Mouse (Mus musculus): ENCODE results near the gene Uncx. TPM values are rescaled to one million over a fixed set of nuclear protein-coding genes. Genes with fewer than 3 reads are reported as not detected.

Uncx gene
- polyA plus RNA-seq, 1 experiment from 2014 or later = 0.50 TPM

DNA sequence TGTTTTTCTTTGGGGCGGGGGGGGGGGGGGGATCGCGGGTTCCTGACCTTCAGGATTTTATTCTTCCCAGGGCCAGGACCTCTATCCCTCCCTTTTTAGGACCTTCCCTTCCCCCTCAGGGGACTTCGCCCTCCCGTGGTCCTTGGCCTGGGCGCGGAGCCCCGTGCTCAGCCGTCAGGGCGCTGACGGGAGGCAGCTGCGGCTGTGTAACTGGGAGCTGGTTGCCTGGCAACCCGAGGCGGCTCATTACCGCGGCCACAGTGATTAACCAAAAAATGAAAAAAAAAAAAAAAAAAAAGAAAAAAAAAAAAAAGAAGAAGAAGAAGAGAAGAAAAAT, 15.1 kb downstream of the Uncx start:
- Histone ChIP-seq H3K36me3 (no peaks in the 10 kb centered on the region), H3K9me3 (replicated peaks) (no peaks in the 10 kb centered on the region), H3K27ac (no peak overlapping the region), H3K4me3 (peak overlapping the region; percentile 37), H3K4me1 (peaks cover 46% of the 10 kb centered on the region), H3K27me3 (ENCODE audit: low read depth, poor library complexity, severe bottlenecking) (peaks cover 99% of the 10 kb centered on the region)
- under 1% methylated on average over 16 of the region's 16 CpGs for WGBS
- DNase-seq (ENCODE audit: low spot score) = no peak

DNA sequence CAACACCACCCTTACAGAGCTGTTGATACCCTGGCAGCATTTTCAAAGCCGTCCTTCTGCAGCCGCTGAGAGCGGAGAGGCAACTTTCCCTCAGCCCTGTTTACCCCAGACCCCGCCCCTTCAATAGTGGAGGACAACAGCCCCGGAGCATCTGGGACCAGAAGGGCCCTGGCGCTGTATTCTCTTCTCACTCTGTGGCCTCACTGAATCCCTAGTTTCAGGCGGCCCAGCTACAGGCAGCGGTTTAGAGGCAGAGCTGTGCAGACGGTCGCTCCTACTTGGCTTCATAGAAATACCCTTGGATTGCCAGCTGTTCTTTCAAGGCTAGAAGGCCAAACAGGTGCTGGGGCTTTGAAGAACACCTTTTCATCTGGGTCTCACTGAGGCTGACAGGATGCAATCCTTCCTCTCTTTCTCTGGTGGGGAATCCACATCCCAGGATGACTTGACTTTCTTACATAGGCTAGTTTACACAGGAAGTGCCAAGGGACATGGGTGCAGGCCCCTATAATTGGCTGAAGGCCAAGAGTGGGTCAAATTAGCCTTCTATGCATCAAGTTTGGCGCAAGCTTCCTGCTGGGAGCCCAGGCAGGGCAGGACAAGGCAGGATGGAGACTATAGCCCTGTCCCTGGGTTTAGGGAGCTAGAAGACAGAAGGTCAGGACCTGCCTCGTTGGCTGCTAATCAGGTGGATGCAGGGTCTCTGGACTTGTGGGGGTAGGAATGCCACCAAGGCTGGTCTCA, 15.8 kb downstream of the Uncx start:
- Histone ChIP-seq H3K27me3 (ENCODE audit: low read depth, poor library complexity, severe bottlenecking) (peaks cover 99% of the 10 kb centered on the region), H3K36me3 (no peaks in the 10 kb centered on the region), H3K4me3 (no peak overlapping the region), H3K9me3 (replicated peaks) (no peaks in the 10 kb centered on the region), H3K4me1 (peaks cover 43% of the 10 kb centered on the region), H3K27ac (no peak overlapping the region)
- WGBS = 2% methylated on average over 12 of the region's 12 CpGs
- peak; percentile 53 for DNase-seq (ENCODE audit: low spot score)

DNA sequence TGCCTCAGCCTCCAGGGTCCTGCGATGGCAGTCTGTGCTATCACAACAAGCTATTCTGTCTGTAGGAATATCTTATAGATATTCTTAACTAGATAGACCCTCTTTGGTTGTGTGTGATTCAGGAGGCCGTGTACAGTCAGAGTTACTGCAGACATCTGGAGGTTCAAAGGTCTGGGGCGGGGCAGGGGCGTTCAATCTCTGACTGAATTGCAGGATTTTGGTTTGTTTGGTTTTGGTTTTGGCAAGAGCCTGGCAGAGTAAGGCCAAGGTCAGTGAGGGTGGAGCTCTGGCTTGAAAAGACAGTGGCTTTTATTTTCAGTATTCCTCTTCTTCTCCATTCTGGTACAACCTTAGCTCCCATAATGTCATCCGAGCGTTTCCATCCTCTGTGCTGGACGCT, 16.5 kb downstream of the Uncx start:
- no peak for DNase-seq (ENCODE audit: low spot score)
- Histone ChIP-seq H3K27me3 (ENCODE audit: low read depth, poor library complexity, severe bottlenecking) (peaks cover 99% of the 10 kb centered on the region), H3K27ac (no peak overlapping the region), H3K36me3 (no peaks in the 10 kb centered on the region), H3K4me1 (peaks cover 37% of the 10 kb centered on the region), H3K9me3 (replicated peaks) (no peaks in the 10 kb centered on the region), H3K4me3 (no peak overlapping the region)
- WGBS = 36% methylated on average over 7 of the region's 7 CpGs

DNA sequence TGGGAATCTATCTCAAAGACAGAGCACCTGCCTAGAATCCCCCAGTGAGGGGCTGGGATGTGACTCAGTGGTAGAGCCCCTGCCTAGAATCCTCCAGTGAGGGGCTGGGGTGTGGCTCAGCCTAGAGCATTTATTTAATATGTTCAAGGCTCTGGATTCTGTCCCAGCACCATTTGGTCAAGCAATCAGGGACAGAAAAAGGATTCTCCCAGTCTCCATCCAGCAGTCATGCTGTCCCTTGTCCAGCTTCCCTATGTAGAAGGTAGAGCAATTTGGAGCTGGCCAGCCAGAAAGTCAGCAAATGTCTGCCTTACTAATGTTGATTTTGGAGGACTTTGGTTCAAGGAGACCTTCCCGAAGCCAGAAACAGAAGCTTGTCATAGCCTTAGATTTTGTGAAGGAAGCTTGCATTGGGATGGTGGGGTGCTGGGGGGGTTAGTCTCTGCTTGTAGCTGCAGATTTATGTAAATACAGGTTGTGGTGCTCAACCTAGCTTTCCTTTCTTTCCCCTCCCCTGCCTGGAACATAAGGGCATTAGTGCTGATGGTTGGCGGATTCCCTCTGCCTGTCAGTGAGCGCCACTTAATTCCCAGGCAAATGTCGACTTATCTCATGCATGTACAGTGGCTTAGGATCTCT, 18.2 kb downstream of the Uncx start:
- no peak overlapping the region for H3K4me3 ChIP-seq
- DNase-seq (ENCODE audit: low spot score) = no peak
- H3K27me3 ChIP-seq (ENCODE audit: low read depth, poor library complexity, severe bottlenecking) = peaks cover 99% of the 10 kb centered on the region
- H3K9me3 ChIP-seq (replicated peaks) = no peaks in the 10 kb centered on the region
- H3K27ac ChIP-seq = no peak overlapping the region
- peaks cover 25% of the 10 kb centered on the region for H3K4me1 ChIP-seq
- 71% methylated on average over 4 of the region's 4 CpGs for WGBS
- no peaks in the 10 kb centered on the region for H3K36me3 ChIP-seq

DNA sequence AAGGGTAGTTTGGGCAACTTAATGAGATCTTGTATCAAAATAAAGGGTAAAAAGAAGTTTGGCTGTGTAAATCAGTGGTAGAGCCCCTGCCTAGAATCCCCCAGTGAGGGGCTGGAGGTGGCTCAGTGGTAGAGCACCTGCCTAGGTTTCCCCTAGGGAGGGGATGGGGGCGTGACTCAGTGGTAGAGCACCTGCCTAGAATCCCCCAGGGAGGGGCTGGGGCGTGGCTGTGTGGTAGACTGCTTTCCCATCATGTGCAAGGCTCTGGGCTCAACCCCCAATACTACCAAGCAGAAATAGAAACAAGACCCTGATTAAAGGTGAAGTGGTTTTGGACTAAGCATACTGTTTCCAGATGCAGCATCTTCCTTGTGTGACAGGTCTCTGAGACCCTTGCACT, 21.4 kb downstream of the Uncx start:
- Histone ChIP-seq H3K9me3 (replicated peaks) (no peaks in the 10 kb centered on the region), H3K27me3 (ENCODE audit: low read depth, poor library complexity, severe bottlenecking) (peaks cover 98% of the 10 kb centered on the region), H3K4me3 (no peak overlapping the region), H3K27ac (no peak overlapping the region), H3K4me1 (peaks cover 3% of the 10 kb centered on the region; the same call in 1 of the 2 replicates), H3K36me3 (no peaks in the 10 kb centered on the region)
- no peak for DNase-seq (ENCODE audit: low spot score)
- WGBS = 44% methylated on average over 2 of the region's 2 CpGs

DNA sequence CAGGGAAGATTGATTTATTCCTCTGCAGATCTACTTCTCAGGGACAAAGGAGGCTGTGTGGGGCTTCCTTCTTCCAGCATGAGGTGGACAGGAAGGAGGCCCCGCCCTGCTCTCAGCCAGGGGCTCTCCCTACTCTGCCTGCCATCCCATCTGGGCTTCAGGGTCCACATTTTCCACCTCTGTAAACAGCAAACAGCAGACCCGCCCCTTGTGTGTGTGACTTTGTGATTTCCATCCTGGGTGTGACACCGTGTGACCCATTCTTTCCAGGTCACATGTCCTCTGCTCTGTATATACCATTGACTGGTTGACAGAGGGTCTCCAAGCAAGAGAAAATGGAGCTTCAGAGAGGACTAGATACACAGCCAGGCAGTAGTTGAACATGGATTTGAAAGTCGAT, 22.2 kb downstream of the Uncx start:
- no peaks in the 10 kb centered on the region for H3K4me1 ChIP-seq
- no peaks in the 10 kb centered on the region for H3K36me3 ChIP-seq
- H3K4me3 ChIP-seq = no peak overlapping the region
- no peak for DNase-seq (ENCODE audit: low spot score)
- H3K9me3 ChIP-seq (replicated peaks) = no peaks in the 10 kb centered on the region
- WGBS = 61% methylated on average over 4 of the region's 4 CpGs
- H3K27me3 ChIP-seq (ENCODE audit: low read depth, poor library complexity, severe bottlenecking) = peaks cover 98% of the 10 kb centered on the region
- no peak overlapping the region for H3K27ac ChIP-seq

DNA sequence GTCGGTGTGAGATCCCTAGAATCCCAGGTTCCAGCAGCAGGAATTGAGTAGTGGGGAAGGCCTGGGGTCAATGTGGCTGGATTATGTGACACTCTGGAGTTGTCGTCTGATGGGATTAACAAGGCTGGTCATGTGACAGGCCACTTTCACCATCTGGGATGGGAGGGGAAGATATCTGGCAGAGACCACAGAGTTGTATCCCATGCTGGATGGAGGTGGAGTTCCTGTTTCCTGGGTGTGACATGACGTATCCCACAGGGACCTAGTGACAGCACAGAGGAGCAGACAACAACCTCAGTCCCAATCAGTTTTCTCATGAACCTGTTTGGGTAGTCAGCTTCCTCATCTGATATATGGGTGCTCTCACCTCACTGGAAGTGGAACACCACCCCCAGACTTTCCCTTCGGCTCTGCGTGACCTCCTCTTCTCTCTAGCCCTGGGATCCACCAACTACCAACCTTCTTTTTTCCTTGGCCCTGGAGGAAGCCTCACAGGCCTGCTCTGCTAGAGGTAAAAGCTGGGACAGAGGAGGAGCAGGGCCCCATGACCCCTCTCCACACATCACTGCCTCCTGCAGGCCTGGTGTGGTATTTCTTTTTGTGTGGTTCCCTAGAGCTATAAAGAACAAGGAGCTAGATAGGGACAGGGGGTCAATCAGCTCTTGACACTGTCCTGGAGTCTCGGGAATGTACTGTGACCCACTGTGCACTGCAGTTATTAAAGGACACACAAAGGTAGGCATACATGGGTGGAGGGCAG, 23.5 kb downstream of the Uncx start:
- 68% methylated on average over 6 of the region's 6 CpGs for WGBS
- no peaks in the 10 kb centered on the region for H3K36me3 ChIP-seq
- no peaks in the 10 kb centered on the region for H3K4me1 ChIP-seq
- peaks cover 92% of the 10 kb centered on the region for H3K27me3 ChIP-seq (ENCODE audit: low read depth, poor library complexity, severe bottlenecking)
- no peak overlapping the region for H3K27ac ChIP-seq
- no peak for DNase-seq (ENCODE audit: low spot score)
- H3K4me3 ChIP-seq = no peak overlapping the region
- no peaks in the 10 kb centered on the region for H3K9me3 ChIP-seq (replicated peaks)

DNA sequence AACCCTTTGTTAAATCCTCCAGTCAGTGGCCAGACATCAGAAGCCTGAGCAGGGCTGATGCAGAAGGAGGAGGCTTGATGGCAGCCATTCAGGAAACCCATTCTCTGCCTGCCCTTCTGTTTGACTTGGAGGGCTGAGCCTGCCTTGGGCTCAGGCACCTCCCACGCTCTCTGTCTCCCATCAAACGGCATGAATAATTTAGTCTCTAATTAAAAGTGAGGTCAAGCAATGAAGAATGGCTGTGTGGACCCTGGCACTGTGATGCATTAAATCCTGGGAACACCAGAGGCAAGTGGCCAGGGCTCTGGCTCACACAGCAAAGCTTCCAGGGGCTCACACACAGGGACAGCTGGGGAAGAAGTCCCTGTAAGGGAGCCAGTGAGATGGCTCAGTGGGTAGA, 24.8 kb downstream of the Uncx start:
- Histone ChIP-seq H3K27me3 (ENCODE audit: low read depth, poor library complexity, severe bottlenecking) (peaks cover 86% of the 10 kb centered on the region), H3K27ac (no peak overlapping the region), H3K4me1 (peaks cover 10% of the 10 kb centered on the region), H3K36me3 (no peaks in the 10 kb centered on the region), H3K9me3 (replicated peaks) (no peaks in the 10 kb centered on the region), H3K4me3 (no peak overlapping the region)
- no peak for DNase-seq (ENCODE audit: low spot score)
- 55% methylated on average over 2 of the region's 2 CpGs for WGBS

DNA sequence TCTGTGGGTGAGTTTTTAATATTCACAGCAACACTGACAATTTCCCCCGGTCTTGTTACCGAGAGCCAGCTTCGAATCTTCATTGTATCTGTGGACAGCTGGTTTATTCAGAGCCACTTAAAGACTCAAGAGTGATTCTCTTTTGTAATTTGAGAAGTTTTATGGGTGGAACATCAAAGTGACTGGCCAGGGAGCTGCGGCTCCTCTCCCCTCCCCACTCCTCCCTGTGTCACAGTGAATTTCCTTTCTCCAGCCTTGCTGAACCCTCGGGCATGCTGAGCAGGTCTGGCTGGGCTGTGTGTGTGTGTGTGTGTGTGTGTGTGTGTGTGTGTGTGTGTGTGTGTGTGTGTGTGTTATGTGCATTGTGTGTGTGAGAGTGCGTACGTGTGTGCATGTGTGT, 29.2 kb downstream of the Uncx start:
- H3K27ac ChIP-seq = no peak overlapping the region
- H3K36me3 ChIP-seq = no peaks in the 10 kb centered on the region
- no peak overlapping the region for H3K4me3 ChIP-seq
- no peak for DNase-seq (ENCODE audit: low spot score)
- H3K27me3 ChIP-seq (ENCODE audit: low read depth, poor library complexity, severe bottlenecking) = peaks cover 53% of the 10 kb centered on the region
- H3K4me1 ChIP-seq = peaks cover 16% of the 10 kb centered on the region
- WGBS = 15% methylated on average over 7 of the region's 7 CpGs
- H3K9me3 ChIP-seq (replicated peaks) = no peaks in the 10 kb centered on the region

DNA sequence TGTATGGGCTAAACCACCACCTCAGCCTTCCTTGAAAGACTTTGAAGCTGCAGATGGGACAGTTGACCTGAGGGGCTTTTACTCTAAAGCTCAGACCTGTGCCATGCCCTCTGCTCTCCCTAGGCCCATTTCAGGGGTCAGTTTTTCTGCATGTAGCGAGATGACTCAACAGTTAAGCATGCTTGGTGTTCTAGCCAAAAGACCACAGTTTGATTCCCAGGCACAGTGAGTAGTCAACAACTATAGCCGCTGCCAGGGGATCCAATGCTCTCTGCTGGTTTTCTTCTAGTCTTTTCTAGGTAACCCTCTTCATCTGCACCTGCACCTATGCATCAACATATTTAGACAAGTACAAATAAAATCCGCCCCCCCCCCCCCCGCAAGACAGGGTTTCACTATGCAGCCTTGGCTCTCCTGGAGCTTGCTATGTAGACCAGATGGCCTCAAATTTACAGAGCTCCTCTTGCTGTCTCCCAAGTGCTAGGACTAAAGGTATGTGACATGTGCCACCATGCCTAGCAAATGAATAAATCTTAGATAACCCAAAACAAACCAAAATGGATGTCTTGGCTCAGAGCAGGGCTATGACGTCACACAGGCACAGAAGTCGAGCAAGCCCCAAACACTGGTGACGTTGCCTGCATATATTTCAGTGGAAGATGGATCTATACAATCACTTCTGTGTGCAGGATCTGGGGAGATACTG, 30.5 kb downstream of the Uncx start:
- Histone ChIP-seq H3K36me3 (no peaks in the 10 kb centered on the region), H3K4me3 (no peak overlapping the region), H3K27ac (no peak overlapping the region), H3K4me1 (peaks cover 16% of the 10 kb centered on the region), H3K9me3 (replicated peaks) (no peaks in the 10 kb centered on the region), H3K27me3 (ENCODE audit: low read depth, poor library complexity, severe bottlenecking) (peaks cover 49% of the 10 kb centered on the region)
- no peak for DNase-seq (ENCODE audit: low spot score)
- WGBS = 77% methylated on average over 7 of the region's 7 CpGs

DNA sequence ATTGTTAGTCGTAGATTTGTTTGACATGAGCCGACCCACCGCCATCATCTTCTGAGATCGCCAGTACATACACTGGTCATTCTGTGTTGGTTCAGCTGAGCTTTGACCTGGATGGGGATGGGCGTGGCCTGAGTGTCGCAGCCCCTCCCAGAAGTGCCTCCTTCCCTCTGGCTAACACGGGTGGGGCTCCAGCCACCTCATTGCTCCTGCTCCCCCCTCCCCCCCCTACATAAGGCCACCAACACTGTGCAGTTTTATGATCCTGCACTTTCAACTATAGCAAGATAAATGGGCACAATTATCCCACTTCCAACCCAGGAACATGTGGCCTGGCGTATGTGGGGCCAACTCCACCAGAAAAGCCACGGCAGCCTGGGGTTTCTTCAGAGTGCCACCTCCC, 31.8 kb downstream of the Uncx start:
- Histone ChIP-seq H3K36me3 (no peaks in the 10 kb centered on the region), H3K27me3 (ENCODE audit: low read depth, poor library complexity, severe bottlenecking) (peaks cover 49% of the 10 kb centered on the region), H3K4me1 (peaks cover 16% of the 10 kb centered on the region), H3K9me3 (replicated peaks) (no peaks in the 10 kb centered on the region), H3K27ac (no peak overlapping the region), H3K4me3 (no peak overlapping the region)
- WGBS = 65% methylated on average over 9 of the region's 9 CpGs
- DNase-seq (ENCODE audit: low spot score) = no peak

DNA sequence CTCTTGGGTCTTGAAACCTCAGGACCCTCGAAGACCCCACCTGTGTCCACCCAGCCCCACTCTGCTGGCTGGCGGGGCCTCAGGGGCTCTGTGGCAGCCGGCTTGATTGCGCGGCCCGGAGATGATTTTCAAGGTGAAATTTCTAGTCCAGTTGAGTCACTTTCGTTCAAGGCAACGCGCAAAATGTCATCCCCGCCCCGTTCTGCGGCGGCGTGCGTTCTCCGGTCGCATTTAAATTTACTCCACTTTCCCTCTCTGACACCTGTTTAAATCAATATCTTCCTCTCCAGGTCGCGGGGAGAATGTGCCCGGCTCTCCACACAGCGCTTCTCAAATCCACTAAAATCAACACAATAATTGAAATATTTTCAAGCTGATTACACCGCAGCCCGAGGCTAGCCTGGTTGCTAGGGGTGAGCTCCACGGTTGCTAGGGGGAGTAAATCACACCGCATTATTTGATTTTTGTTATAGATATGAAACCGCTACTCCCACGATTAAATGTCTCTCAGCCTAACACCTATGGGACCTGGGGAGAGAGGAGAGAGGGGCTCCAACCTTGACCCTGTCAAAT, 37.0 kb downstream of the Uncx start:
- DNase-seq (ENCODE audit: low spot score) = no peak
- Histone ChIP-seq H3K4me1 (peaks cover 16% of the 10 kb centered on the region), H3K9me3 (replicated peaks) (no peaks in the 10 kb centered on the region), H3K36me3 (no peaks in the 10 kb centered on the region), H3K27me3 (ENCODE audit: low read depth, poor library complexity, severe bottlenecking) (peaks cover 79% of the 10 kb centered on the region), H3K4me3 (no peak overlapping the region), H3K27ac (no peak overlapping the region)
- 36% methylated on average over 27 of the region's 27 CpGs for WGBS

Data from limb, embryonic 10.5 days (tissue).